Mouse (Mus musculus): ENCODE data around the gene Lrrc4b.

DNA sequence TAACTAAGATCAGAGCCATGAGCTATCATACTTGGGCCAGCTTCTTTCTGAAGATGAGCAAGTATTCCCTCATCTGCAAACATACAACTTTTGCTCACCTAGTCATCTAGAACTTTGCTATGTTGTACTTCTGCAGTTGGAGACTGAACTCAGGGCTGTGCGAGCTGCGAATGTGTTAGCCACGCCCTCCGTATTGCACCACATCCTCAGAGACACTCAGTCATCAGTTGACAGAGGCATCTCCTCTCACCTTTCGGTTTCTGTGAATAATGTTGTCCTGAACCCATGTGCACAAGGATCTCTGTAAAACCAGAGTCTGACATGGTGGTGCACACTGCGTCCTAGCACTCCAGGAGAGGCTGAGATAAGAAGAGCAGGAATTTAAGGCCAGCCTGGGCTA lies 27.1 kb upstream of the Lrrc4b start:
- TF ChIP-seq CTCF (IDR thresholded peaks at IDR 0.05; ENCODE audit: low read depth): no peak
- no peak for TF ChIP-seq EP300 (optimal IDR thresholded peaks at IDR 0.05)
